Mouse (Mus musculus) E14TG2a.4 (cell line): ENCODE data around the gene Olfr222.
A peak's percentile ranks its signal among the peaks of the same experiment; 100 is the strongest.
"Not testable (repeated sequence)": the region's sequence is repeated elsewhere in the genome, so short reads cannot be mapped to it uniquely, and the experiment has no call there.

ENCODE experiments used
- H3K27me3 ChIP-seq: 2 replicates; pipeline ENCODE4 v1.6.1; 2014; ENCODE audit warnings: low read length, control low read depth; ENCODE audit not compliant: insufficient read depth
- H3K36me3 ChIP-seq: 2 replicates; pipeline ENCODE4 v1.6.1; 2014; ENCODE audit warnings: low read length, control low read depth; ENCODE audit not compliant: insufficient read depth
- H3K4me1 ChIP-seq: replicated peaks from 2 replicates; pipeline ENCODE4 v1.6.1; 2014; ENCODE audit warnings: low read depth, low read length, control low read depth
- H3K4me3 ChIP-seq: replicated peaks from 2 replicates; pipeline ENCODE4 v1.5.1; 2014; ENCODE audit warnings: mild to moderate bottlenecking, low read length
- H3K9me3 ChIP-seq: 2 replicates; pipeline ENCODE4 v1.6.1; 2014; ENCODE audit warnings: low read length, control low read depth
- CTCF ChIP-seq: conservative IDR thresholded peaks from 2 replicates; pipeline ENCODE4 v1.5.1; 2014; ENCODE audit warnings: low read length
- NANOG ChIP-seq: IDR thresholded peaks from 2 replicates; pipeline ENCODE4 v1.6.1; 2014; ENCODE audit warnings: borderline replicate concordance, low read length, mixed read lengths
- POU5F1 ChIP-seq: IDR thresholded peaks from 2 replicates; pipeline ENCODE4 v1.6.1; 2014; ENCODE audit warnings: low read length, borderline replicate concordance

Olfr222 gene

GRCm38 (mm10) chr11:59576135-59576534 is at the start of gene Olfr222:
TSS of gene Olfr222 (minus strand) at chr11:59576235.
- H3K4me3 ChIP-seq, H3K9me3 ChIP-seq, H3K36me3 ChIP-seq: not testable (repeated sequence)
- Histone ChIP-seq H3K4me1 (peaks cover 23% of the 10 kb centered on the region), H3K27me3 (peaks cover 50% of the 10 kb centered on the region)

- TF ChIP-seq CTCF (peak; percentile 48), NANOG (no peak), POU5F1 (no peak)
- Histone ChIP-seq H3K4me3 (no peak overlapping the region), H3K4me1 (no peaks in the 10 kb centered on the region), H3K27me3 (no peaks in the 10 kb centered on the region; the same call in 1 of the 2 replicates), H3K9me3 (no peaks in the 10 kb centered on the region), H3K36me3 (no peaks in the 10 kb centered on the region)
Measured at GRCm38 (mm10) chr11:59624017-59624630, 48.1 kb upstream of the Olfr222 start.

GRCm38 (mm10) chr11:59622214-59622613 is 46.2 kb upstream of the Olfr222 start:
- Histone ChIP-seq H3K9me3 (no peaks in the 10 kb centered on the region), H3K4me1 (no peaks in the 10 kb centered on the region)

GRCm38 (mm10) chr11:59616986-59617385 is 41.0 kb upstream of the Olfr222 start:
- H3K4me1 ChIP-seq, H3K36me3 ChIP-seq, H3K27me3 ChIP-seq, H3K4me3 ChIP-seq, H3K9me3 ChIP-seq: not testable (repeated sequence)

More at GRCm38 (mm10) chr11:59622214-59622613, 46.2 kb upstream of the Olfr222 start:
- peaks cover 5% of the 10 kb centered on the region; the same call in 1 of the 2 replicates for H3K27me3 ChIP-seq
- TF ChIP-seq NANOG: no peak
- no peak for TF ChIP-seq POU5F1
- no peak for TF ChIP-seq CTCF
- H3K36me3 ChIP-seq: no peaks in the 10 kb centered on the region
- H3K4me3 ChIP-seq: no peak overlapping the region

GRCm38 (mm10) chr11:59614120-59614519 is 38.1 kb upstream of the Olfr222 start:
- no peaks in the 10 kb centered on the region for H3K9me3 ChIP-seq
- TF ChIP-seq POU5F1: no peak; the same call in 1 of the 2 replicates
- TF ChIP-seq CTCF: no peak
- TF ChIP-seq NANOG: no peak
- H3K4me3 ChIP-seq: no peak overlapping the region
- peaks cover 5% of the 10 kb centered on the region; the same call in 1 of the 2 replicates for H3K27me3 ChIP-seq
- no peaks in the 10 kb centered on the region for H3K36me3 ChIP-seq
- peaks cover 5% of the 10 kb centered on the region for H3K4me1 ChIP-seq

- Histone ChIP-seq H3K4me3 (no peak overlapping the region), H3K4me1 (peaks cover 5% of the 10 kb centered on the region), H3K27me3 (no peaks in the 10 kb centered on the region), H3K36me3 (no peaks in the 10 kb centered on the region), H3K9me3 (no peaks in the 10 kb centered on the region)
- no peak for TF ChIP-seq NANOG
- TF ChIP-seq CTCF: no peak
- TF ChIP-seq POU5F1: no peak
Measured at GRCm38 (mm10) chr11:59611646-59612045, 35.6 kb upstream of the Olfr222 start.

- H3K4me3 ChIP-seq: no peak overlapping the region
- no peaks in the 10 kb centered on the region for H3K9me3 ChIP-seq
- TF ChIP-seq NANOG (no peak), CTCF (no peak), POU5F1 (no peak)
- H3K36me3 ChIP-seq: no peaks in the 10 kb centered on the region
- no peaks in the 10 kb centered on the region for H3K27me3 ChIP-seq
- H3K4me1 ChIP-seq: no peaks in the 10 kb centered on the region
Measured at GRCm38 (mm10) chr11:59602287-59602686, 26.3 kb upstream of the Olfr222 start.

- TF ChIP-seq POU5F1: no peak
- no peak for TF ChIP-seq CTCF
- TF ChIP-seq NANOG: no peak
- H3K4me3 ChIP-seq: no peak overlapping the region
- no peaks in the 10 kb centered on the region for H3K4me1 ChIP-seq
Measured at GRCm38 (mm10) chr11:59600872-59601271, 24.8 kb upstream of the Olfr222 start.

GRCm38 (mm10) chr11:59599211-59599610 is 23.2 kb upstream of the Olfr222 start:
- no peaks in the 10 kb centered on the region for H3K36me3 ChIP-seq
- H3K27me3 ChIP-seq: no peaks in the 10 kb centered on the region
- no peaks in the 10 kb centered on the region for H3K4me1 ChIP-seq
- no peak overlapping the region for H3K4me3 ChIP-seq
- H3K9me3 ChIP-seq: no peaks in the 10 kb centered on the region
- no peak for TF ChIP-seq NANOG

More at GRCm38 (mm10) chr11:59600872-59601271, 24.8 kb upstream of the Olfr222 start:
- Histone ChIP-seq H3K27me3 (no peaks in the 10 kb centered on the region), H3K36me3 (no peaks in the 10 kb centered on the region), H3K9me3 (no peaks in the 10 kb centered on the region)
